Mouse (Mus musculus): ENCODE data around the gene Nudt9. TPM values are rescaled to one million over a fixed set of nuclear protein-coding genes. Genes with fewer than 3 reads are reported as not detected.

Gene Nudt9
- total and polyA plus RNA-seq, 3 experiments: 58.5 to 83.8 (median 65.3) TPM

- Histone ChIP-seq H3K79me2 (replicated peaks; ENCODE audit: control insufficient read depth, extremely low read depth, insufficient read depth, poor library complexity, severe bottlenecking) (no peaks in the 10 kb centered on the region), H3K36me3 (replicated peaks in 1 of 2; ENCODE audit: control insufficient read depth in 1 of 2, insufficient read depth in 1 of 2, low read length in 1 of 2) (no peaks in the 10 kb centered on the region), H3K4me2 (ENCODE audit: insufficient read depth, low read depth, poor library complexity, severe bottlenecking) (no peak overlapping the region), H3K27me3 (replicated peaks) (no peaks in the 10 kb centered on the region), H3K27ac (ENCODE audit: insufficient read depth, low read depth) (no peak overlapping the region), H3K9ac (ENCODE audit: insufficient read depth, low read depth) (no peak overlapping the region), H3K4me1 (ENCODE audit: control insufficient read depth in 1 of 2, insufficient read depth in 2 of 2) (peaks cover 5 to 18% of the 10 kb centered on the region in 2 experiments), H3K9me3 (replicated peaks; ENCODE audit: low read length) (no peaks in the 10 kb centered on the region), H3K4me3 (replicated peaks in 1 of 3; ENCODE audit: low read depth in 2 of 3, low read length in 2 of 3, poor library complexity in 1 of 3) (no peak overlapping the region)
- dilution Hi-C loops (cut with MboI; ENCODE audit: extremely low pct_ligation_motif_present, extremely low pct_unique_long_range_greater_than_20kb, low sequenced_read_pairs) (no loop called here), in situ Hi-C loops (cut with MboI; ENCODE audit: low pct_ligation_motif_present, low pct_unique_long_range_greater_than_20kb, low sequenced_read_pairs) (loop anchor here (5.0 kb wide), 1 partner anchor 42 kb away; no protein-coding TSS in a partner anchor)
- no peak for DNase-seq (ENCODE audit: extremely low read depth)
- TF ChIP-seq RAD21 (IDR thresholded peaks at IDR 0.05; ENCODE audit: low read depth, low read length) (peak; percentile 81), MAX (IDR thresholded peaks at IDR 0.05; ENCODE audit: low read length) (no peak), IRF4 (IDR thresholded peaks at IDR 0.05; ENCODE audit: low read depth, low read length) (0 out of 2 replicates have a peak, but pooled peaks have one; percentile 37), CTCF (conservative IDR thresholded peaks at IDR 0.05 in 1 of 2, IDR thresholded peaks at IDR 0.05 in 1 of 2; ENCODE audit: low read depth in 2 of 2, low read length in 2 of 2) (peak; percentile 70 to 87; a peak in 3 of 4 replicates), JUN (IDR thresholded peaks at IDR 0.05; ENCODE audit: insufficient read depth, low read depth, low read length) (no peak), SMC3 (IDR thresholded peaks at IDR 0.05; ENCODE audit: low read depth, low read length) (peak; percentile 86), ZC3H11A (IDR thresholded peaks at IDR 0.05; ENCODE audit: low read depth, low read length) (peak; percentile 55)
Observed at GRCm38 (mm10) chr5:104039154-104039932, 6.8 kb upstream of the Nudt9 start.

- H3K79me2 ChIP-seq (replicated peaks; ENCODE audit: control insufficient read depth, extremely low read depth, insufficient read depth, poor library complexity, severe bottlenecking): peaks cover 3% of the 10 kb centered on the region
- no peaks in the 10 kb centered on the region for H3K9me3 ChIP-seq (replicated peaks; ENCODE audit: low read length)
- H3K27me3 ChIP-seq (replicated peaks): no peaks in the 10 kb centered on the region
- DNase-seq (ENCODE audit: extremely low read depth): no peak
- H3K4me3 ChIP-seq (replicated peaks in 1 of 3; ENCODE audit: low read depth in 2 of 3, low read length in 2 of 3, poor library complexity in 1 of 3): peak overlapping the region in 1 of 3 experiments; percentile 32
- no peak for TF ChIP-seq ZKSCAN1 (IDR thresholded peaks at IDR 0.05; ENCODE audit: borderline replicate concordance, low read depth, low read length)
- TF ChIP-seq SIN3A (IDR thresholded peaks at IDR 0.05; ENCODE audit: low read length): no peak
- no peak for TF ChIP-seq KAT2A (IDR thresholded peaks at IDR 0.05; ENCODE audit: insufficient replicate concordance, low read length)
- TF ChIP-seq USF1 (IDR thresholded peaks at IDR 0.05; ENCODE audit: low read depth, low read length): no peak
- TF ChIP-seq POLR2AphosphoS2 (IDR thresholded peaks at IDR 0.05; ENCODE audit: low read depth, low read length): no peak
- no peak for TF ChIP-seq CHD1 (IDR thresholded peaks at IDR 0.05; ENCODE audit: low read depth, low read length)
- TF ChIP-seq TBP (conservative IDR thresholded peaks at IDR 0.05; ENCODE audit: low read depth, low read length): no peak
- TF ChIP-seq USF2 (conservative IDR thresholded peaks at IDR 0.05; ENCODE audit: low read depth, low read length): no peak
- no peak for TF ChIP-seq RAD21 (IDR thresholded peaks at IDR 0.05; ENCODE audit: low read depth, low read length)
- dilution Hi-C loops (cut with MboI; ENCODE audit: extremely low pct_ligation_motif_present, extremely low pct_unique_long_range_greater_than_20kb, low sequenced_read_pairs): no loop called here
- no peaks in the 10 kb centered on the region for H3K36me3 ChIP-seq (replicated peaks in 1 of 2; ENCODE audit: control insufficient read depth in 1 of 2, insufficient read depth in 1 of 2, low read length in 1 of 2)
- in situ Hi-C loops (cut with MboI; ENCODE audit: low pct_ligation_motif_present, low pct_unique_long_range_greater_than_20kb, low sequenced_read_pairs): no loop called here
- peaks cover 5 to 25% of the 10 kb centered on the region in 2 experiments for H3K4me1 ChIP-seq (ENCODE audit: control insufficient read depth in 1 of 2, insufficient read depth in 2 of 2)
- H3K9ac ChIP-seq (ENCODE audit: insufficient read depth, low read depth): no peak overlapping the region
- H3K4me2 ChIP-seq (ENCODE audit: insufficient read depth, low read depth, poor library complexity, severe bottlenecking): peak overlapping the region; percentile 27; the same call in 1 of the 2 replicates
- H3K27ac ChIP-seq (ENCODE audit: insufficient read depth, low read depth): no peak overlapping the region; the same call in 1 of the 2 replicates
Observed at GRCm38 (mm10) chr5:104042906-104043305, 3.2 kb upstream of the Nudt9 start.
